Mouse (Mus musculus): Measurements from ENCODE around the gene Il20.

Il20 gene

GRCm38 (mm10) chr1:130911401-130912010 lies at the start of gene Il20:
Gene Il20 (minus strand): TSS chr1:130911451.
- WGBS: 81% methylated on average over 12 of the region's 12 CpGs

- 69% methylated on average over 6 of the region's 6 CpGs for WGBS
Observed at GRCm38 (mm10) chr1:130946920-130947319, 35.7 kb upstream of the Il20 start.

GRCm38 (mm10) chr1:130941801-130942200 lies 30.6 kb upstream of the Il20 start:
- WGBS: 78% methylated on average over 3 of the region's 3 CpGs

GRCm38 (mm10) chr1:130940065-130940687 lies 28.9 kb upstream of the Il20 start, which contains the start of gene Il19:
Gene Il19 (minus strand): TSS chr1:130940115.
- WGBS: 70% methylated on average over 4 of the region's 4 CpGs

- WGBS: 78% methylated on average over 7 of the region's 7 CpGs
Observed at GRCm38 (mm10) chr1:130938192-130938591, 26.9 kb upstream of the Il20 start.

- WGBS: 96% methylated on average over 4 of the region's 4 CpGs
Observed at GRCm38 (mm10) chr1:130937170-130937569, 25.9 kb upstream of the Il20 start.

GRCm38 (mm10) chr1:130936351-130936750 lies 25.1 kb upstream of the Il20 start:
- 78% methylated on average over 6 of the region's 6 CpGs for WGBS

GRCm38 (mm10) chr1:130918323-130918980 lies 7.2 kb upstream of the Il20 start:
- WGBS: 43% methylated on average over 1 of the region's 1 CpGs

- WGBS: 84% methylated on average over 7 of the region's 7 CpGs
Observed at GRCm38 (mm10) chr1:130902505-130902904, 8.7 kb downstream of the Il20 start.

GRCm38 (mm10) chr1:130894468-130894867 lies 16.8 kb downstream of the Il20 start:
- WGBS: 51% methylated on average over 6 of the region's 6 CpGs

- 62% methylated on average over 9 of the region's 9 CpGs for WGBS
Observed at GRCm38 (mm10) chr1:130893329-130894040, 17.8 kb downstream of the Il20 start.

GRCm38 (mm10) chr1:130892446-130892845 lies 18.8 kb downstream of the Il20 start:
- 81% methylated on average over 1 of the region's 1 CpGs for WGBS

GRCm38 (mm10) chr1:130887354-130887753 lies 23.9 kb downstream of the Il20 start, which contains the start of gene Il24:
Gene Il24 (minus strand): TSS chr1:130887454.

GRCm38 (mm10) chr1:130883146-130883545 lies 28.1 kb downstream of the Il20 start:
- WGBS: 88% methylated on average over 4 of the region's 4 CpGs

GRCm38 (mm10) chr1:130879927-130880326 lies 31.3 kb downstream of the Il20 start:
- WGBS: 94% methylated on average over 7 of the region's 7 CpGs

GRCm38 (mm10) chr1:130877889-130878614 lies 33.2 kb downstream of the Il20 start:
- 3% methylated on average over 43 of the region's 43 CpGs for WGBS

GRCm38 (mm10) chr1:130876931-130877509 lies 34.2 kb downstream of the Il20 start:
- WGBS: 26% methylated on average over 3 of the region's 3 CpGs

- WGBS: 75% methylated on average over 3 of the region's 3 CpGs
Observed at GRCm38 (mm10) chr1:130875910-130876309, 35.3 kb downstream of the Il20 start.

GRCm38 (mm10) chr1:130875139-130875538 lies 36.1 kb downstream of the Il20 start:
- WGBS: 42% methylated on average over 3 of the region's 3 CpGs

- WGBS: 93% methylated on average over 2 of the region's 2 CpGs
Observed at GRCm38 (mm10) chr1:130872912-130873311, 38.3 kb downstream of the Il20 start.

GRCm38 (mm10) chr1:130865541-130866221 lies 45.6 kb downstream of the Il20 start, which contains the start of gene Fcmr:
Gene Fcmr (plus strand): TSS chr1:130865669.
- 83% methylated on average over 7 of the region's 7 CpGs for WGBS
